Mouse (Mus musculus) lung, adult 2 months (tissue): ENCODE results near the gene Maff. TPM values are rescaled to one million over a fixed set of nuclear protein-coding genes. Genes with fewer than 3 reads are reported as not detected.

Source experiments
- DNase-seq: peaks from one replicate; pipeline ENCODE4 v3.0.0; 2022
- H3K4me1 ChIP-seq: fragments of 200-500 bp; 2 replicates; pipeline ENCODE4 v1.6.1; 2011; ENCODE audit warnings: low read length; ENCODE audit not compliant: control insufficient read depth, insufficient read depth
- H3K4me3 ChIP-seq: fragments of 200-500 bp; replicated peaks from 2 replicates; pipeline ENCODE3; 2011; ENCODE audit warnings: low read depth, mild to moderate bottlenecking, control low read depth, low read length; ENCODE audit errors: extremely low read depth
- CTCF ChIP-seq: fragments of 200-500 bp; IDR thresholded peaks from 2 replicates; pipeline ENCODE4 v1.5.1; 2011; ENCODE audit warnings: mild to moderate bottlenecking, low read length, control low read depth; ENCODE audit not compliant: insufficient read depth
- POLR2A ChIP-seq: fragments of 200-500 bp; IDR thresholded peaks from 2 replicates; pipeline ENCODE4 v1.6.1; 2011; ENCODE audit warnings: low read depth, mild to moderate bottlenecking, control low read depth, low read length, borderline replicate concordance; ENCODE audit errors: extremely low read depth
- WGBS: fragments of 180-500 bp; shearing (Covaris S2); methylation state at CpG from one replicate; pipeline ENCODE4 v1.1.7; 2018; 5-methylcytosine and 5-hydroxymethylcytosine counted together
- polyA plus RNA-seq: library from polyadenylated mRNA; depleted of rRNA; stranded (reverse); fragments of >200 nt; gene quantifications from 2 replicates; pipeline ENCODE4 v1.2.3, GENCODE M21; 2012

The Maff gene
- polyA plus RNA-seq, 1 experiment: 12.1 TPM

DNA sequence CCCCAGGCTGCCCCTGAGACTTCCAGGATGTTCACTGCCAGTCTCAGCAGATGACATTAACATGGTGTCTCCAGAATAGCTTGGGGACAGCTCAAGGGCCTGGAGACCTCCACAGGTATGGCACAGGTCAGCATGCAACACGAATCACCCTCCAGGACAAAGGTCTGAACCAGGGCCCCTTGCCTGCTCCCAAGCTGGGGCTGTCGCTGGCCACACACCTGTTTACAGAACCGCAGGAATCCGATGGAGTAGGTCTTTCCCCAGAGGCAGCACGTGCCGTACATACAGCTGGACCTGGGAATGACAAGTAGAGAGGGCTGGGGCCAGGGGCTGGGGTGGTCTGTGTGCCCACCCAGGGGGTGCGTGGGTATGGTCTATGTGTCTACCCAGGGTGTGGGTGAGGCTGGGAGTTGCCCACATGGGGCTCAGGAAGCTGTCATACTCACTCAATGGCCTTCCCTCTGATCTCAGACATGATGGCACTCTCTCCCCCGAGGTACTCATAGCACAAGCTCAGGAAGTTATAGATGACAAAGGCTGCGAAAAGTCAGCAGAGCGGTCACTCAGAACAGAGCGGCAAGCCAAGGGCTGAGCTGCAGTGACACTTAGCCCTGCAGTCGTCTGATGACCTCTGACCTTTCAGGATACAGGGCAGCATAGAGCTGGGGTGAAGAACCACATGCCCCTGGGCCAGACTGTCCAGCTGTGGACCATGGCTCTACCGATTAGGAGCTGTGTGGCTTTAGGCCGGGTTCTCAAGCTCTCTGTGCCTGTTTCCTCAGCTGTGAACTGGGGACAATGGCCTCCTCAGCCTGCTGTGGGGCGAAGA lies 23.2 kb downstream of the Maff start:
- Histone ChIP-seq H3K4me1 (peaks cover 27% of the 10 kb centered on the region), H3K4me3 (no peak overlapping the region)
- DNase-seq: no peak
- no peak for TF ChIP-seq CTCF
- TF ChIP-seq POLR2A: no peak
- WGBS: 44% methylated on average over 15 of the region's 15 CpGs

- WGBS: 77% methylated on average over 7 of the region's 7 CpGs
- DNase-seq: no peak
- TF ChIP-seq CTCF (no peak), POLR2A (no peak)
- Histone ChIP-seq H3K4me1 (peaks cover 27% of the 10 kb centered on the region), H3K4me3 (no peak overlapping the region)
These were observed 23.9 kb downstream of the Maff start for GRCm38 (mm10) chr15:79370281-79370843.

- no peak for TF ChIP-seq CTCF
- TF ChIP-seq POLR2A: no peak
- WGBS: 62% methylated on average over 3 of the region's 3 CpGs
- Histone ChIP-seq H3K4me1 (peaks cover 21% of the 10 kb centered on the region), H3K4me3 (no peak overlapping the region)
- no peak for DNase-seq
These were observed 28.3 kb downstream of the Maff start for GRCm38 (mm10) chr15:79374760-79375159.

- TF ChIP-seq CTCF: peak; percentile 82
- peak; percentile 39; the same call in 1 of the 2 replicates for TF ChIP-seq POLR2A
- DNase-seq: peak; percentile 53
- Histone ChIP-seq H3K4me3 (no peak overlapping the region), H3K4me1 (peaks cover 32% of the 10 kb centered on the region)
- 35% methylated on average over 6 of the region's 6 CpGs for WGBS
These were observed 31.3 kb downstream of the Maff start for GRCm38 (mm10) chr15:79377681-79378080.

DNA sequence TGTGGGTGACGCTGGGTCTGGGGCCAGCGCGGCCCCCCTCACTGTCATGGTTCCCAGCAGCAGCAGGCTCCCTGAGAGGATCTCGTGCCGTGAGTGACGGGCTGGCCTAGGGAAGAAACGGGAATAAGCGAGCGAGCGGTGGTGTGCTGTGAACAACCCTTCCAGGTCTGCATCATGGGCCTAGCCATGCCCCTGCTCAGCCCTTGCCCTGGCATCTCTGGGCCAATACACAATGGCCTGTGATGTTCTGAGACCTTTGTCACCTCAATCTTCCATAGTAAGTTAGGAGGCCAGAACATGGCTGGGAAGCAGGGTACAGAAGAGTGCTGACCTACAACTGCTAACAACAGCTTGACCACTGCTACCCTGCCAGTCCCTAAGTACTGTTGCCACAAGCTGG lies 32.2 kb downstream of the Maff start:
- H3K4me1 ChIP-seq: peaks cover 32% of the 10 kb centered on the region
- WGBS: 96% methylated on average over 10 of the region's 10 CpGs
- H3K4me3 ChIP-seq: no peak overlapping the region
- no peak for DNase-seq
- TF ChIP-seq CTCF (no peak), POLR2A (no peak)

DNA sequence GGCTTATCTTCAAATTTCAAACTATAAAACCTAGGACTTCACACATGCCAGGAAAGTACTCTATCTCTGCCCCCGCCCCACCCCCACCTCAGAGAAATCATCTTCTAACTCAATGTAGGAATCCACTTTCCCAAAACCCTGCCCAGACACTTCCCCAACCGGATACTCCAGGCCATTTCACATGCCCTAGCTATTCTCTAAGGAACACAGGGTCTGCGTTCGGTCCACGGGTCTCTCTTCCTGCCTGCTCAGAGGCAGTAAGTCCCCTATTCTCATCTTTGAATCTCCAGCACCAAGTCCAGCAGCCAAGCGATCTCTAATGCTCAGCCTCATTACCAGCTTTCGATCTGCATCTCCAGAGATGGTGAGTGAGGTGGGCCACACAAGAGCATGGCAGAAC lies 33.2 kb downstream of the Maff start:
- peaks cover 32% of the 10 kb centered on the region for H3K4me1 ChIP-seq
- WGBS: 68% methylated on average over 7 of the region's 7 CpGs
- DNase-seq: no peak
- no peak overlapping the region for H3K4me3 ChIP-seq
- no peak for TF ChIP-seq POLR2A
- no peak for TF ChIP-seq CTCF

- Histone ChIP-seq H3K4me1 (peaks cover 32% of the 10 kb centered on the region), H3K4me3 (no peak overlapping the region)
- no peak for TF ChIP-seq POLR2A
- TF ChIP-seq CTCF: peak; percentile 85
- DNase-seq: peak; percentile 81
- 37% methylated on average over 23 of the region's 23 CpGs for WGBS
These were observed 34.3 kb downstream of the Maff start for GRCm38 (mm10) chr15:79380468-79381444.

GRCm38 (mm10) chr15:79381644-79382043 lies 35.2 kb downstream of the Maff start:
- H3K4me3 ChIP-seq: no peak overlapping the region
- WGBS: 77% methylated on average over 9 of the region's 9 CpGs
- peaks cover 32% of the 10 kb centered on the region for H3K4me1 ChIP-seq
- TF ChIP-seq CTCF: no peak
- TF ChIP-seq POLR2A: no peak
- no peak for DNase-seq

- Histone ChIP-seq H3K4me3 (no peak overlapping the region), H3K4me1 (peaks cover 42% of the 10 kb centered on the region)
- DNase-seq: no peak
- TF ChIP-seq POLR2A (no peak), CTCF (no peak)
- WGBS: 48% methylated on average over 6 of the region's 6 CpGs
These were observed 40.7 kb downstream of the Maff start for GRCm38 (mm10) chr15:79387081-79387480.
